Mouse (Mus musculus) MEL (cell line): ENCODE measurements around the gene Tlk2.

ENCODE experiments used
- CTCF ChIP-seq, 3 experiments: IDR thresholded peaks in 2 of 3; conservative IDR thresholded peaks in 1 of 3; 2 replicates each; pipeline ENCODE4 v1.5.1; 2011 to 2012; ENCODE audit warnings: low read length in 3 of 3, low read depth in 2 of 3, mild to moderate bottlenecking in 2 of 3, improper control_type of control experiment in 1 of 3, inconsistent platforms in 1 of 3, mixed read lengths in 1 of 3, moderate library complexity in 1 of 3; ENCODE audit not compliant: control insufficient read depth in 1 of 3, insufficient read depth in 1 of 3, poor library complexity in 1 of 3, severe bottlenecking in 1 of 3
- MAX ChIP-seq: IDR thresholded peaks from 2 replicates; pipeline ENCODE4 v1.6.1; 2011; ENCODE audit warnings: low read length, improper control_type of control experiment
- POLR2A ChIP-seq, 2 experiments: IDR thresholded peaks; 2 replicates each; pipeline ENCODE4 v1.6.1; 2011 to 2012; ENCODE audit warnings: low read length in 2 of 2, mild to moderate bottlenecking in 2 of 2, control low read depth in 1 of 2, improper control_type of control experiment in 1 of 2, low read depth in 1 of 2, moderate library complexity in 1 of 2; ENCODE audit not compliant: control insufficient read depth in 1 of 2, insufficient read depth in 1 of 2, poor library complexity in 1 of 2
- TAL1 ChIP-seq: IDR thresholded peaks from 2 replicates; pipeline ENCODE4 v1.6.1; 2012; ENCODE audit warnings: mild to moderate bottlenecking, inconsistent platforms, low read length, moderate library complexity, mixed read lengths

- TF ChIP-seq CTCF (IDR thresholded peaks at IDR 0.05 in 2 of 3, conservative IDR thresholded peaks at IDR 0.05 in 1 of 3; ENCODE audit: control insufficient read depth in 1 of 3, insufficient read depth in 1 of 3, low read depth in 2 of 3, low read length in 3 of 3, poor library complexity in 1 of 3, severe bottlenecking in 1 of 3) (no peak), POLR2A (IDR thresholded peaks at IDR 0.05; ENCODE audit: control insufficient read depth in 1 of 2, insufficient read depth in 1 of 2, low read depth in 1 of 2, low read length in 2 of 2, poor library complexity in 1 of 2) (no peak; a peak in 1 of 4 replicates), MAX (no peak), TAL1 (no peak)
Measured at GRCm38 (mm10) chr11:105141115-105141514, 37.5 kb upstream of the Tlk2 start.
